Mouse (Mus musculus) regulatory T cell (primary cell): ENCODE measurements around the gene Tbc1d17.
"Not testable (repeated sequence)": the region's sequence is repeated elsewhere in the genome, so short reads cannot be mapped to it uniquely, and the experiment has no call there.

ENCODE experiments used
- in situ Hi-C: fragments of 300-600 bp; cut with MboI, MseI; formaldehyde crosslinking; loops from one replicate; pipeline ENCODE4 v1.15.1; 2025; ENCODE audit warnings: high pct_unique_total_duplicates

The Tbc1d17 gene

GRCm38 (mm10) chr7:44848561-44849415 is at the start of gene Tbc1d17, which contains the start of gene Akt1s1:
Tbc1d17 (minus strand) TSS chr7:44849079.
Akt1s1 (plus strand) TSS chr7:44848991.
- in situ Hi-C loops, result no loop called here

GRCm38 (mm10) chr7:44898607-44899006 is 49.7 kb upstream of the Tbc1d17 start:
- in situ Hi-C loops, result no loop called here

GRCm38 (mm10) chr7:44896499-44896898 is 47.6 kb upstream of the Tbc1d17 start:
- in situ Hi-C loops, result no loop called here

GRCm38 (mm10) chr7:44895593-44896434 is 46.9 kb upstream of the Tbc1d17 start, which contains the start of gene Fuz:
Fuz (plus strand) TSS chr7:44896079.
- in situ Hi-C loops, result no loop called here

- in situ Hi-C loops, result no loop called here
Observed at GRCm38 (mm10) chr7:44895206-44895592, 46.3 kb upstream of the Tbc1d17 start.

GRCm38 (mm10) chr7:44894175-44894574 is 45.3 kb upstream of the Tbc1d17 start:
- in situ Hi-C loops, result no loop called here

- in situ Hi-C loops, result no loop called here
Observed at GRCm38 (mm10) chr7:44893197-44893596, 44.3 kb upstream of the Tbc1d17 start.

- in situ Hi-C loops, result no loop called here
Observed at GRCm38 (mm10) chr7:44892276-44892921, 43.5 kb upstream of the Tbc1d17 start, which contains the start of gene Med25. Med25 (minus strand) TSS chr7:44892712.

GRCm38 (mm10) chr7:44891611-44892010 is 42.7 kb upstream of the Tbc1d17 start:
- in situ Hi-C loops, result no loop called here

GRCm38 (mm10) chr7:44890737-44891136 is 41.9 kb upstream of the Tbc1d17 start:
- in situ Hi-C loops, result no loop called here

GRCm38 (mm10) chr7:44890180-44890579 is 41.3 kb upstream of the Tbc1d17 start:
- in situ Hi-C loops, result no loop called here

- in situ Hi-C loops, result no loop called here
Observed at GRCm38 (mm10) chr7:44888256-44889105, 39.6 kb upstream of the Tbc1d17 start.

- in situ Hi-C loops, result no loop called here
Observed at GRCm38 (mm10) chr7:44886964-44887363, 38.1 kb upstream of the Tbc1d17 start.

GRCm38 (mm10) chr7:44884637-44885036 is 35.8 kb upstream of the Tbc1d17 start:
- in situ Hi-C loops, result no loop called here

GRCm38 (mm10) chr7:44883036-44883435 is 34.2 kb upstream of the Tbc1d17 start:
- in situ Hi-C loops, result no loop called here

- in situ Hi-C loops, result no loop called here
Observed at GRCm38 (mm10) chr7:44877833-44878232, 29.0 kb upstream of the Tbc1d17 start.

GRCm38 (mm10) chr7:44871774-44872173 is 22.9 kb upstream of the Tbc1d17 start:
- in situ Hi-C loops, result not testable (repeated sequence)

GRCm38 (mm10) chr7:44871181-44871580 is 22.3 kb upstream of the Tbc1d17 start:
- in situ Hi-C loops, result no loop called here

- in situ Hi-C loops, result no loop called here
Observed at GRCm38 (mm10) chr7:44870614-44871013, 21.7 kb upstream of the Tbc1d17 start.

- in situ Hi-C loops, result no loop called here
Observed at GRCm38 (mm10) chr7:44869697-44870528, 21.0 kb upstream of the Tbc1d17 start, which contains the start of gene Ptov1. Ptov1 (minus strand) TSS chr7:44869788.
